Mouse (Mus musculus) right cerebral cortex, postnatal 4 days (tissue): ENCODE measurements at regions not wholly inside any gene's neighbourhood (a gene's known extent, or its start where the extent isn't known, plus 50 kb on each side); places are given as distances from the start of the nearest gene placed in this dataset.
"Not testable (repeated sequence)": the region's sequence is repeated elsewhere in the genome, so short reads cannot be mapped to it uniquely, and the experiment has no call there.

Source experiments
- DNase-seq: peaks from one replicate; pipeline ENCODE4 v3.0.0-alpha.2; 2022

GRCm38 (mm10) chrX:75734628-75735302 is 140.2 kb downstream of the Pls3 start:
- DNase-seq: not testable (repeated sequence)

GRCm38 (mm10) chrX:75733651-75734050 is 141.3 kb downstream of the Pls3 start:
- not testable (repeated sequence) for DNase-seq

GRCm38 (mm10) chrX:75729791-75730190 is 145.2 kb downstream of the Pls3 start:
- DNase-seq: not testable (repeated sequence)

GRCm38 (mm10) chrX:75728507-75728906 is 146.5 kb downstream of the Pls3 start:
- no peak for DNase-seq

GRCm38 (mm10) chrX:75723542-75723941 is 145.5 kb upstream of the Rab39b start:
- DNase-seq: not testable (repeated sequence)

GRCm38 (mm10) chrX:75699949-75700348 is 121.9 kb upstream of the Rab39b start:
- no peak for DNase-seq

- DNase-seq: peak; percentile 2
These were observed 97.2 kb upstream of the Rab39b start for GRCm38 (mm10) chrX:75675271-75675670.

- peak; percentile 88 for DNase-seq
These were observed 96.1 kb upstream of the Rab39b start for GRCm38 (mm10) chrX:75673920-75674665.

- no peak for DNase-seq
These were observed 95.5 kb upstream of the Rab39b start for GRCm38 (mm10) chrX:75673586-75673919.

GRCm38 (mm10) chrX:75672976-75673375 is 94.9 kb upstream of the Rab39b start:
- DNase-seq: peak; percentile 8

GRCm38 (mm10) chrX:75667636-75668035 is 89.6 kb upstream of the Rab39b start:
- no peak for DNase-seq

- no peak for DNase-seq
These were observed 65.4 kb upstream of the Rab39b start for GRCm38 (mm10) chrX:75643402-75643801.
